Mouse (Mus musculus) CH12.LX (cell line): Measurements from ENCODE around the gene Oprm1. TPM values are rescaled to one million over a fixed set of nuclear protein-coding genes. Genes with fewer than 3 reads are reported as not detected.

ENCODE experiments used
- DNase-seq: peaks from one replicate; pipeline ENCODE4 v3.0.0-alpha.2; 2013; ENCODE audit errors: extremely low read depth
- H3K27ac ChIP-seq: 2 replicates; pipeline ENCODE4 v1.5.1; 2012; ENCODE audit warnings: low read depth, mild to moderate bottlenecking, control low read depth, moderate library complexity; ENCODE audit not compliant: insufficient read depth
- H3K27me3 ChIP-seq: replicated peaks from 2 replicates; pipeline ENCODE3; 2012; ENCODE audit warnings: inconsistent platforms
- H3K36me3 ChIP-seq, 2 experiments: replicated peaks in 1 of 2; 2 replicates each; pipeline versions ENCODE3 to v1.6.1; 2012; ENCODE audit warnings: inconsistent platforms in 1 of 2, low read length in 1 of 2, mild to moderate bottlenecking in 1 of 2, mixed read lengths in 1 of 2, moderate library complexity in 1 of 2; ENCODE audit not compliant: control insufficient read depth in 1 of 2, insufficient read depth in 1 of 2
- H3K4me1 ChIP-seq, 2 experiments: 2 replicates each; pipeline ENCODE4 v1.6.1; 2012; ENCODE audit warnings: inconsistent platforms in 1 of 2, moderate library complexity in 1 of 2; ENCODE audit not compliant: insufficient read depth in 2 of 2, control insufficient read depth in 1 of 2
- H3K4me2 ChIP-seq: 2 replicates; pipeline ENCODE4 v1.6.1; 2012; ENCODE audit warnings: low read depth, mild to moderate bottlenecking, control low read depth; ENCODE audit not compliant: poor library complexity, insufficient read depth, severe bottlenecking
- H3K4me3 ChIP-seq, 3 experiments: fragments of 150-350 bp in 1 of 3; sonication (generic) in 1 of 3; replicated peaks in 1 of 3; 2 replicates each; pipeline versions ENCODE3 to v1.5.1; 2011 to 2012; ENCODE audit warnings: low read depth in 2 of 3, low read length in 2 of 3, mild to moderate bottlenecking in 2 of 3, moderate library complexity in 2 of 3, control low read depth in 1 of 3, improper control_type of control experiment in 1 of 3, inconsistent platforms in 1 of 3, mixed read lengths in 1 of 3; ENCODE audit not compliant: poor library complexity in 1 of 3
- H3K79me2 ChIP-seq: replicated peaks from 2 replicates; pipeline ENCODE4 v1.6.1; 2012; ENCODE audit warnings: mild to moderate bottlenecking, moderate library complexity; ENCODE audit not compliant: control insufficient read depth, poor library complexity, insufficient read depth, severe bottlenecking; ENCODE audit errors: extremely low read depth
- H3K9ac ChIP-seq: 2 replicates; pipeline ENCODE4 v1.6.1; 2012; ENCODE audit warnings: low read depth, mild to moderate bottlenecking, control low read depth, moderate library complexity; ENCODE audit not compliant: insufficient read depth
- H3K9me3 ChIP-seq: replicated peaks from 2 replicates; pipeline ENCODE3; 2012; ENCODE audit warnings: low read length, inconsistent platforms, mixed read lengths
- BHLHE40 ChIP-seq: IDR thresholded peaks from 2 replicates; pipeline ENCODE4 v1.6.1; 2011; ENCODE audit warnings: mild to moderate bottlenecking, low read depth, low read length, improper control_type of control experiment
- CHD1 ChIP-seq: IDR thresholded peaks from 2 replicates; pipeline ENCODE4 v1.6.1; 2012; ENCODE audit warnings: low read depth, low read length, improper control_type of control experiment, inconsistent platforms
- CHD2 ChIP-seq: IDR thresholded peaks from 2 replicates; pipeline ENCODE4 v1.6.1; 2011; ENCODE audit warnings: low read length, improper control_type of control experiment
- CTCF ChIP-seq, 2 experiments: IDR thresholded peaks in 1 of 2; conservative IDR thresholded peaks in 1 of 2; 2 replicates each; pipeline ENCODE4 v1.5.1; 2011 to 2012; ENCODE audit warnings: low read depth in 2 of 2, low read length in 2 of 2, improper control_type of control experiment in 1 of 2, inconsistent platforms in 1 of 2, mild to moderate bottlenecking in 1 of 2, moderate library complexity in 1 of 2
- E2F4 ChIP-seq: IDR thresholded peaks from 2 replicates; pipeline ENCODE4 v1.6.1; 2011; ENCODE audit warnings: low read depth, low read length, improper control_type of control experiment; ENCODE audit not compliant: insufficient replicate concordance
- ELF1 ChIP-seq: IDR thresholded peaks from 2 replicates; pipeline ENCODE4 v1.6.1; 2014; ENCODE audit warnings: low read depth, mild to moderate bottlenecking, inconsistent platforms, low read length, improper control_type of control experiment
- EP300 ChIP-seq: IDR thresholded peaks from 2 replicates; pipeline ENCODE4 v1.6.1; 2011; ENCODE audit warnings: low read length, improper control_type of control experiment
- ETS1 ChIP-seq: conservative IDR thresholded peaks from 2 replicates; pipeline ENCODE4 v1.6.1; 2012; ENCODE audit warnings: low read depth, mild to moderate bottlenecking, inconsistent platforms, low read length, improper control_type of control experiment, moderate library complexity
- GABPA ChIP-seq: IDR thresholded peaks from 2 replicates; pipeline ENCODE4 v1.6.1; 2012; ENCODE audit warnings: low read depth, low read length, improper control_type of control experiment, inconsistent platforms; ENCODE audit not compliant: insufficient replicate concordance
- HCFC1 ChIP-seq: IDR thresholded peaks from 2 replicates; pipeline ENCODE4 v1.6.1; 2012; ENCODE audit warnings: low read depth, mild to moderate bottlenecking, inconsistent platforms, low read length, improper control_type of control experiment
- IRF4 ChIP-seq: IDR thresholded peaks from 2 replicates; pipeline ENCODE4 v1.6.1; 2014; ENCODE audit warnings: low read depth, mild to moderate bottlenecking, inconsistent platforms, low read length, improper control_type of control experiment
- JUN ChIP-seq: IDR thresholded peaks from 2 replicates; pipeline ENCODE4 v1.6.1; 2011; ENCODE audit warnings: low read depth, mild to moderate bottlenecking, low read length, improper control_type of control experiment, moderate library complexity; ENCODE audit not compliant: insufficient read depth
- JUND ChIP-seq: conservative IDR thresholded peaks from 2 replicates; pipeline ENCODE4 v1.6.1; 2011; ENCODE audit warnings: low read depth, low read length, improper control_type of control experiment
- KAT2A ChIP-seq: IDR thresholded peaks from 2 replicates; pipeline ENCODE4 v1.6.1; 2012; ENCODE audit warnings: low read length, improper control_type of control experiment, inconsistent platforms; ENCODE audit not compliant: insufficient replicate concordance
- MAFK ChIP-seq: IDR thresholded peaks from 2 replicates; pipeline ENCODE4 v1.6.1; 2011; ENCODE audit warnings: low read length, improper control_type of control experiment; ENCODE audit not compliant: insufficient replicate concordance
- MAX ChIP-seq: IDR thresholded peaks from 2 replicates; pipeline ENCODE4 v1.6.1; 2011; ENCODE audit warnings: low read length, improper control_type of control experiment
- MAZ ChIP-seq: IDR thresholded peaks from 2 replicates; pipeline ENCODE4 v1.6.1; 2012; ENCODE audit warnings: low read depth, mild to moderate bottlenecking, inconsistent platforms, low read length, improper control_type of control experiment, moderate library complexity
- MEF2A ChIP-seq: IDR thresholded peaks from 2 replicates; pipeline ENCODE4 v1.6.1; 2014; ENCODE audit warnings: low read depth, mild to moderate bottlenecking, inconsistent platforms, low read length, improper control_type of control experiment, borderline replicate concordance
- MXI1 ChIP-seq: IDR thresholded peaks from 2 replicates; pipeline ENCODE4 v1.6.1; 2011; ENCODE audit warnings: mild to moderate bottlenecking, low read depth, low read length, improper control_type of control experiment
- MYC ChIP-seq: IDR thresholded peaks from 2 replicates; pipeline ENCODE4 v1.6.1; 2011; ENCODE audit warnings: low read depth, mild to moderate bottlenecking, improper control_type of control experiment, low read length
- NELFE ChIP-seq: IDR thresholded peaks from 2 replicates; pipeline ENCODE4 v1.6.1; 2011; ENCODE audit warnings: low read depth, low read length, improper control_type of control experiment
- NRF1 ChIP-seq: IDR thresholded peaks from 2 replicates; pipeline ENCODE4 v1.6.1; 2014; ENCODE audit warnings: low read depth, mild to moderate bottlenecking, inconsistent platforms, low read length, improper control_type of control experiment, moderate library complexity
- PAX5 ChIP-seq: IDR thresholded peaks from 2 replicates; pipeline ENCODE4 v1.6.1; 2012; ENCODE audit warnings: low read length, inconsistent platforms, mixed read lengths
- POLR2A ChIP-seq: IDR thresholded peaks from 2 replicates; pipeline ENCODE4 v1.6.1; 2011; ENCODE audit warnings: low read depth, mild to moderate bottlenecking, improper control_type of control experiment, low read length
- POLR2AphosphoS2 ChIP-seq: IDR thresholded peaks from 2 replicates; pipeline ENCODE4 v1.6.1; 2011; ENCODE audit warnings: low read depth, low read length, improper control_type of control experiment
- RAD21 ChIP-seq: IDR thresholded peaks from 2 replicates; pipeline ENCODE4 v1.6.1; 2011; ENCODE audit warnings: low read depth, mild to moderate bottlenecking, low read length, improper control_type of control experiment, moderate library complexity
- RCOR1 ChIP-seq: conservative IDR thresholded peaks from 2 replicates; pipeline ENCODE4 v1.6.1; 2012; ENCODE audit warnings: low read depth, mild to moderate bottlenecking, inconsistent platforms, low read length, improper control_type of control experiment
- SIN3A ChIP-seq: IDR thresholded peaks from 2 replicates; pipeline ENCODE4 v1.6.1; 2012; ENCODE audit warnings: low read length, improper control_type of control experiment, inconsistent platforms
- SMC3 ChIP-seq: IDR thresholded peaks from 2 replicates; pipeline ENCODE4 v1.6.1; 2011; ENCODE audit warnings: low read depth, low read length, improper control_type of control experiment
- TBP ChIP-seq: conservative IDR thresholded peaks from 2 replicates; pipeline ENCODE4 v1.6.1; 2011; ENCODE audit warnings: low read depth, low read length, improper control_type of control experiment
- TCF12 ChIP-seq: IDR thresholded peaks from 2 replicates; pipeline ENCODE4 v1.6.1; 2014; ENCODE audit warnings: low read depth, mild to moderate bottlenecking, inconsistent platforms, low read length, improper control_type of control experiment
- UBTF ChIP-seq: IDR thresholded peaks from 2 replicates; pipeline ENCODE4 v1.6.1; 2012; ENCODE audit warnings: low read depth, mild to moderate bottlenecking, inconsistent platforms, low read length, improper control_type of control experiment, moderate library complexity
- USF1 ChIP-seq: IDR thresholded peaks from 2 replicates; pipeline ENCODE4 v1.6.1; 2014; ENCODE audit warnings: low read depth, mild to moderate bottlenecking, inconsistent platforms, low read length, improper control_type of control experiment
- USF2 ChIP-seq: conservative IDR thresholded peaks from 2 replicates; pipeline ENCODE4 v1.6.1; 2011; ENCODE audit warnings: low read depth, low read length, improper control_type of control experiment
- ZC3H11A ChIP-seq: IDR thresholded peaks from 2 replicates; pipeline ENCODE4 v1.6.1; 2012; ENCODE audit warnings: low read depth, mild to moderate bottlenecking, inconsistent platforms, low read length, improper control_type of control experiment
- ZKSCAN1 ChIP-seq: IDR thresholded peaks from 2 replicates; pipeline ENCODE4 v1.6.1; 2012; ENCODE audit warnings: low read depth, inconsistent platforms, low read length, improper control_type of control experiment, borderline replicate concordance
- ZMIZ1 ChIP-seq: IDR thresholded peaks from 2 replicates; pipeline ENCODE4 v1.6.1; 2012; ENCODE audit warnings: low read depth, mild to moderate bottlenecking, inconsistent platforms, low read length, improper control_type of control experiment
- ZNF384 ChIP-seq: IDR thresholded peaks from 2 replicates; pipeline ENCODE4 v1.6.1; 2012; ENCODE audit warnings: low read depth, low read length, improper control_type of control experiment, inconsistent platforms
- dilution Hi-C: fragments of 300-500 bp; cut with MboI; formaldehyde crosslinking; loops from 2 replicates; pipeline ENCODE4 v1.14.3; 2020; ENCODE audit warnings: low sequenced_read_pairs; ENCODE audit not compliant: extremely low pct_unique_long_range_greater_than_20kb, extremely low pct_ligation_motif_present
- in situ Hi-C: fragments of 300-500 bp; cut with MboI; formaldehyde crosslinking; loops from 3 replicates; pipeline ENCODE4 v1.14.3; 2019; ENCODE audit warnings: low sequenced_read_pairs, low pct_ligation_motif_present, low pct_unique_long_range_greater_than_20kb, mixed read lengths
- polyA plus RNA-seq: library from polyadenylated mRNA; unstranded; fragments of >175 nt; gene quantifications from 2 replicates; pipeline ENCODE4 v1.2.1, GENCODE M21; 2012; ENCODE audit warnings: low read depth; ENCODE audit not compliant: insufficient read length
- total RNA-seq, 2 experiments: library from RNA; depleted of rRNA; stranded (reverse); fragments of 300-350 nt in 1 of 2; fragments of >200 nt in 1 of 2; gene quantifications; 2 replicates each; pipeline ENCODE4 v1.2.3; 2012 to 2014

Oprm1 gene
- total and polyA plus RNA-seq, 3 experiments, result not detected

- Histone ChIP-seq H3K79me2 (no peaks in the 10 kb centered on the region), H3K27me3 (no peaks in the 10 kb centered on the region), H3K27ac (no peak overlapping the region), H3K4me2 (0 out of 2 replicates have a peak overlapping the region, but pooled peaks have one; percentile 24), H3K4me3 (no peak overlapping the region), H3K36me3 (no peaks in the 10 kb centered on the region), H3K9me3 (no peaks in the 10 kb centered on the region), H3K4me1 (peaks cover 24 to 85% of the 10 kb centered on the region in 2 experiments), H3K9ac (no peak overlapping the region)
- dilution Hi-C loops (no loop called here), in situ Hi-C loops (loop anchor here (5.0 to 25.0 kb wide), 2 partner anchors 38 to 1248 kb away; partner anchors contain the start of genes Fbxo5 and Mtrf1l)
- DNase-seq, result peak; percentile 87
- TF ChIP-seq BHLHE40, result peak; percentile 81
- TF ChIP-seq NELFE, result no peak
- no peak for TF ChIP-seq PAX5
- TF ChIP-seq EP300, result peak; percentile 97
- TF ChIP-seq CTCF (conservative IDR thresholded peaks at IDR 0.05 in 1 of 2, IDR thresholded peaks at IDR 0.05 in 1 of 2; ENCODE audit: low read depth in 2 of 2, low read length in 2 of 2), result no peak
- peak; percentile 59 for TF ChIP-seq CHD2
- 0 out of 2 replicates have a peak, but pooled peaks have one; percentile 4 for TF ChIP-seq KAT2A
- no peak for TF ChIP-seq ZKSCAN1
- peak; percentile 82; the same call in 1 of the 2 replicates for TF ChIP-seq MEF2A
- TF ChIP-seq JUND, result peak; percentile 97
- no peak for TF ChIP-seq USF2
- peak; percentile 97 for TF ChIP-seq IRF4
- no peak for TF ChIP-seq MXI1
- TF ChIP-seq ZNF384, result no peak
- peak; percentile 82 for TF ChIP-seq ETS1
- TF ChIP-seq POLR2AphosphoS2, result no peak
- TF ChIP-seq TCF12, result peak; percentile 69; the same call in 1 of the 2 replicates
- TF ChIP-seq ZMIZ1, result no peak
- TF ChIP-seq JUN, result peak; percentile 94
- peak; percentile 56; the same call in 1 of the 2 replicates for TF ChIP-seq SIN3A
- TF ChIP-seq CHD1, result no peak; the same call in 1 of the 2 replicates
- peak; percentile 47; the same call in 1 of the 2 replicates for TF ChIP-seq MYC
- TF ChIP-seq USF1, result no peak
- TF ChIP-seq GABPA, result no peak
- TF ChIP-seq NRF1, result no peak
- TF ChIP-seq UBTF, result no peak
- TF ChIP-seq MAFK, result peak; percentile 82
- TF ChIP-seq RCOR1, result peak; percentile 81; the same call in 1 of the 2 replicates
- no peak for TF ChIP-seq HCFC1
- peak; percentile 62 for TF ChIP-seq MAX
- TF ChIP-seq TBP, result no peak
- TF ChIP-seq ZC3H11A, result no peak
- TF ChIP-seq RAD21, result no peak; the same call in none of the 2 replicates
- TF ChIP-seq MAZ, result peak; percentile 56; the same call in 1 of the 2 replicates
- TF ChIP-seq ELF1, result no peak
- TF ChIP-seq POLR2A, result no peak
- TF ChIP-seq SMC3, result peak; percentile 5; the same call in 1 of the 2 replicates
- no peak; the same call in 1 of the 2 replicates for TF ChIP-seq E2F4
Observed at GRCm38 (mm10) chr10:7060326-7060725, 302.0 kb downstream of the Oprm1 start.
